Mouse (Mus musculus): ENCODE data around the gene Macrod1. TPM values are rescaled to one million over a fixed set of nuclear protein-coding genes. Genes with fewer than 3 reads are reported as not detected.

Macrod1 gene
- total RNA-seq, 2 experiments from 2014 or later, result 5.5 to 6.3 TPM

GRCm38 (mm10) chr19:7136714-7137498 is 80.3 kb downstream of the Macrod1 start:
- intact Hi-C loops (cut with DNase I), result no loop called here
- DNase-seq, result no peak

GRCm38 (mm10) chr19:7138327-7138726 is 81.7 kb downstream of the Macrod1 start:
- DNase-seq, result no peak
- intact Hi-C loops (cut with DNase I), result no loop called here

DNA sequence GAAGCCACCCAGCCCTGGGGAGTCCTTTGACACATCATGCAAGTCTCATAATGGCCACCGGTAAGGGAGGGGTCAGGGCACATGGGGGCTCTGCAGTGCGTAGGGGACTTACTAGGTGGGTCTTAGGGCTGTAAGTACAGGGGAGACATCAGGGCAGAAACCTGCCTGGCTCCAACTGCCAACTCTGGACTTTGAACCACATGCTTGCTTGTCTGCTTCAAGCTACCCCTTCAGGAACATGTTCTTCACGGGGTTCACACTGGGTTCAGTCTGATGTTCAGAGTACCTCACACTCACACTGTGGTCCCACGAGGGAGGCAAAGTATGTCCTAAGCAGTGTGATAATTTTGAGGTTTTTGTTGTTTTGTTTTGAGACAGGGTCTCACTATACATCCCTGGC is 82.7 kb downstream of the Macrod1 start:
- intact Hi-C loops (cut with DNase I), result no loop called here
- DNase-seq, result no peak

GRCm38 (mm10) chr19:7140373-7140772 is 83.8 kb downstream of the Macrod1 start:
- intact Hi-C loops (cut with DNase I), result no loop called here
- peak; percentile 88 for DNase-seq

DNA sequence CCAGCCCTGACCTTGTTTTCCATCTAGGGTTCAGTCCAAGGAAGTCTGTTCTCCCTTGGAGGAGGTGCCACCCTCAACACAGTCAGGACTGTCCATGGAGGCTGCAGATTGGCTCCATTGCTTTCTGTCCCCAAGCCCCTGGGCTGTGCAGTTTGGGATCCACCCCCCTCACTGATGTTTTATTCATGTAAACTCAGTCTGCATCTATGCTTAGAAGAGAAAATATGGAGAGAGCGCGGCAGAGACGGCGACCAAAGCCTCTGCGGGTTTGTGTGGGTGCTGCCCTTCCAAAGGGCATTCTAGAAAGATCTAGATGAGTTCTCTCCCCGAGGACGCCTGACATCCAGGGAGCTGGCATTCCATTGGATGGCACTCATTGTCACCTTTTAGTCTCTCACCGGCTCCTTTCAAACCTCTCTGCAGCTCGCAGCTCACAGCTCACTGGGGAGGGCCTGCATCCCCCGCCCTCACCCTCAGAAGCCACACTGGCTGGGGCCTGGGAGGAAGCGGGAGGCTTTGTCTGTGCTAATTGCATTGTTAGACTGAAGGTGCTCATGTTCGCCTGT is 84.3 kb downstream of the Macrod1 start:
- intact Hi-C loops (cut with DNase I), result no loop called here
- DNase-seq, result no peak

- no peak for DNase-seq
- intact Hi-C loops (cut with DNase I), result no loop called here
Measured at GRCm38 (mm10) chr19:7142207-7142915, 85.8 kb downstream of the Macrod1 start.

- intact Hi-C loops (cut with DNase I), result no loop called here
- peak; percentile 53 for DNase-seq
Measured at GRCm38 (mm10) chr19:7143854-7144253, 87.2 kb downstream of the Macrod1 start.

- intact Hi-C loops (cut with DNase I), result no loop called here
Measured at GRCm38 (mm10) chr19:7144458-7144857, 87.8 kb downstream of the Macrod1 start.

GRCm38 (mm10) chr19:7146376-7146775 is 89.8 kb downstream of the Macrod1 start:
- intact Hi-C loops (cut with DNase I), result no loop called here
- DNase-seq, result no peak

More at GRCm38 (mm10) chr19:7144458-7144857, 87.8 kb downstream of the Macrod1 start:
- DNase-seq, result no peak

- intact Hi-C loops (cut with DNase I), result no loop called here
- DNase-seq, result peak; percentile 82
Measured at GRCm38 (mm10) chr19:7148096-7148495, 91.5 kb downstream of the Macrod1 start.

DNA sequence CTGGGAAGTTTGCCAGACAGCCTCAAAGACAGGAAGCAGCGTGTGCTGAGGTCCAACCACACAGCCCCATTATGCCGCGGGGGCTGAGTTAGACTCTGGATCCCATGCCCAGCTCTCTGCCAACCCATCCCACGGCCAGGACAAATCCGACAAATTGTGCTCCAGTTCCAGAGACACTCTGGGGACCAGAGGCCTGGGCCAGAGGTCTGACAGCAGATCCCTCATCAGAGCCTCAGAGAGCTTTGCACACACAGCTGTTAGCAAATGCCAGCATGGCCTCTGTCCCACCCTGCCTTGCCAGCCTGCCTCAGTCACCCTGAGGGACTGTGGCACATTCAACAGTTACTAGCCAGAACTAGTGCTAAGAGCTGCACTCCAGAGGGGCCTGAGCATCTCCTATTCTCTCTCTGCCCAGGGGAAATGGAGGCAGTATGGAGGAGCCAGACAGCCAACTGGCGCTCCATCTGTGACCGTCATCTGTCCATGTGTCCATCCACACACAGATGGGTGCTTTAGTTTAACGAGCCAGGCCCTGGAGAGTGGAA is 92.0 kb downstream of the Macrod1 start:
- DNase-seq, result peak; percentile 70
- intact Hi-C loops (cut with DNase I), result no loop called here

- intact Hi-C loops (cut with DNase I), result no loop called here
- DNase-seq, result no peak
Measured at GRCm38 (mm10) chr19:7149158-7149685, 92.6 kb downstream of the Macrod1 start.

DNA sequence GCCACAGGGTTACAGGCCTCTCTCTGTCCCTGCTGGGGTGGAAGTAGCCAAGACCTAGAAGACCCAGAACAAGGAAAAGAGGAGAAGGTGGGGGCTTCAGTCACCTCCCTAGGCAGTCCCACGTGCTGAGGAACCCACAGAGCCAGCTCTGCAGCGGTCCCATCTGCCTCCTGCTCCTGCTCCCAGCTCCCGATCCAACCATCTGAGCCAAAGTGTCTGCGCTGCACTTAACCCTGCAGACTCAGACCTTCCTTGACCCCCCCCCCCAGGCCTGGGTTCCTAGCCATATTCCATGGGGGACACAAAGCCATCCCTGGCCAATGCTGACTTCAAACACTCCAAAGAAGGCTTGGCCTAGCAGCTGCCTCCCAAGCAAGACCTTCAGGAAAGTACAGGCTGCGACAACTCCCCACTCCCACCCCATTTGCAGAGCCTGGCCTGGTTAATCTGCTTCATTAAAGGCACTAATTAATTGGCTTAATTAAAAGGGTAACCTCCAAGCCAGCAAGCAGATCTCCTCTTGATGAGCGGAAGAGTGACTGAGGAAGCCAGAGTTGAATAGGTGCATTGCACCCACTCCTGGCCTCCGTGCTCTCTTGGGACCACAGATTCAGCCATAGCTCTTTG is 94.8 kb downstream of the Macrod1 start:
- intact Hi-C loops (cut with DNase I), result no loop called here
- DNase-seq, result no peak

GRCm38 (mm10) chr19:7151927-7152653 is 95.5 kb downstream of the Macrod1 start:
- intact Hi-C loops (cut with DNase I), result no loop called here
- DNase-seq, result no peak

GRCm38 (mm10) chr19:7153232-7153631 is 96.6 kb downstream of the Macrod1 start:
- intact Hi-C loops (cut with DNase I), result no loop called here
- peak; percentile 52 for DNase-seq

DNA sequence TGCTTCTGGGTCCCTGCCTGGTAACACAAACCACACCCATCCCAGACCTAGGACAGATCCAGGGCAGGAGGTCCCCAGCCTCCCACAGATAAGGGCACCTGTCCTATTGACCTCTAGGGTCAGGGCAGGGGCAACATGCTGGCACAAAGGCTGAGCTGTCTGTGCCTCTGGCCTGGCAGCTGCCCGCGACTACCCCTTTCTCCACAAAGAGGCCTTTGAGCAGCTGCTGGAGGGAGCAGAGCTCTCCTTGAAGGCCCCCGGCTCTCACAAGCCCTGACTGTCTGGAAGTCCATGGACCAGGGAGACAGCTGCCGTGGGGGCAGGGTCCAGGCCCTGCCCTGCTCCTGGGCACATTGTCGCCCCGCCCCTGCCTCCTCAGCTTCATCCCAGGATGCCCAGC is 98.6 kb downstream of the Macrod1 start:
- intact Hi-C loops (cut with DNase I), result no loop called here
- peak; percentile 53 for DNase-seq

DNA sequence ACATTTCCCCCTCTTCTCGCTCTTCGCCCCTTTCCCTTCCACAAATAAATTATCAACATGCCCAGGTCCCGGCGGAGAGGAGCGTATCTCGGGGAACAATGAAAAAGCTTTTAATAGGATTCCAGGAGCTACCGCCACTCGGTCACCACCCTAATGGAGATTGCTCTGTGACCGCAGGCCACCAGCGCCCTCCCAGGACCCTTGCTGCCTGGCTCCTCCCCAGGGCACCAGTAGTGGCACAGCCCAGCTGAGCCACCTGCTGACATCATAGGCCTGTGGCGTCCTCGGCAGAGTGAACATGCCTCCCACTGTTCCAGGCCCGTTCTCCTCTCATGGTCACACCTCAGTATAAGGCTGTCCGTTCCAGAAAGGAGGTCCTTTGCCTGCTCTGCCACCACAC is 101.1 kb downstream of the Macrod1 start:
- DNase-seq, result no peak
- intact Hi-C loops (cut with DNase I), result no loop called here

- DNase-seq, result peak; percentile 63
- intact Hi-C loops (cut with DNase I), result loop anchor here (5.0 kb wide), 1 partner anchor 93 kb away; no protein-coding TSS in a partner anchor
Measured at GRCm38 (mm10) chr19:7160151-7160906, 103.7 kb downstream of the Macrod1 start.

DNA sequence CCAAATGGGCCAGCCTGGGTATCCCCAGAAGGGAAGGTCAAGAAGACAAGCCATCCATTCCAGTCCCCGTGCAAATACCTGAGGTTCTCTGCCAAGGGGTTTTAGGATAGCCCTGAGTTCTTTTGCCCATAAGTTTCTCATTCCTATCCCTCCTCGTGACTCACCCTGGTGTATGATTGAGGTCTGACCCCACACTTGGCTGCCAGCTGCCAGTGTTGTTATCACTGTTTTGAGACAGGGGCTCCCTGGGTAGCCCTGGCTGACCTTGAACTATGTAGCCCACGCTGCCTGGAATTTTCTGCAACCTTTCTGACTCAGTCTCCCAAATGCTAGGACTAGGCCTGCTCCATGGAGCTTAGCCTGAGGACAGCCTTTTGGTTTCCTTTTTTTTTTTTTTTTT is 104.5 kb downstream of the Macrod1 start:
- DNase-seq, result no peak
- intact Hi-C loops (cut with DNase I), result loop anchor here (5.0 kb wide), 1 partner anchor 94 kb away; no protein-coding TSS in a partner anchor

Measured in left cerebral cortex, postnatal 4 days (tissue).